Mouse (Mus musculus) liver, embryonic 14.5 days (tissue): Measurements from ENCODE around the gene Gtpbp1.

Experiments used
- CTCF ChIP-seq: IDR thresholded peaks from 2 replicates; pipeline ENCODE4 v1.5.1; 2016; ENCODE audit warnings: antibody characterized with exemption, low read depth, control low read depth
- EP300 ChIP-seq: IDR thresholded peaks from 2 replicates; pipeline ENCODE4 v1.6.1; 2016; ENCODE audit warnings: antibody characterized with exemption, low read depth

- TF ChIP-seq CTCF (no peak), EP300 (no peak)
Measured at GRCm38 (mm10) chr15:79753873-79754272, 63.2 kb downstream of the Gtpbp1 start.
